Mouse (Mus musculus) thymus, adult 2 months (tissue): ENCODE measurements at regions not wholly inside any gene's neighbourhood (a gene's known extent, or its start where the extent isn't known, plus 50 kb on each side); places are given as distances from the start of the nearest gene placed in this dataset.

ENCODE experiments used
- DNase-seq: peaks from one replicate; pipeline ENCODE4 v3.0.0; 2021
- H3K27ac ChIP-seq: fragments of 200-500 bp; 2 replicates; pipeline ENCODE4 v1.5.1; 2012; ENCODE audit warnings: low read length, control low read depth; ENCODE audit not compliant: control insufficient read depth, insufficient read depth
- H3K27me3 ChIP-seq: fragments of 200-500 bp; 2 replicates; pipeline ENCODE4 v1.6.1; 2012; ENCODE audit warnings: mild to moderate bottlenecking, low read length, moderate library complexity, mixed read lengths; ENCODE audit not compliant: control insufficient read depth, insufficient read depth
- H3K36me3 ChIP-seq: fragments of 200-500 bp; 2 replicates; pipeline ENCODE4 v1.6.1; 2012; ENCODE audit warnings: mild to moderate bottlenecking, low read length, moderate library complexity; ENCODE audit not compliant: control insufficient read depth, insufficient read depth
- H3K4me1 ChIP-seq: fragments of 200-500 bp; replicated peaks from 2 replicates; pipeline ENCODE4 v1.6.1; 2012; ENCODE audit warnings: low read length; ENCODE audit not compliant: control insufficient read depth, insufficient read depth
- H3K4me3 ChIP-seq: fragments of 200-500 bp; 2 replicates; pipeline ENCODE4 v1.5.1; 2012; ENCODE audit warnings: mild to moderate bottlenecking, low read length, control low read depth, moderate library complexity; ENCODE audit not compliant: control insufficient read depth, insufficient read depth
- CTCF ChIP-seq: fragments of 200-500 bp; IDR thresholded peaks from 2 replicates; pipeline ENCODE4 v1.5.1; 2012; ENCODE audit warnings: mild to moderate bottlenecking, control low read depth, low read length, moderate library complexity, borderline replicate concordance; ENCODE audit not compliant: control insufficient read depth, poor library complexity, insufficient read depth; ENCODE audit errors: extremely low read depth
- POLR2A ChIP-seq: fragments of 200-500 bp; IDR thresholded peaks from 2 replicates; pipeline ENCODE4 v1.6.1; 2012; ENCODE audit warnings: mild to moderate bottlenecking, low read length, control low read depth, moderate library complexity; ENCODE audit not compliant: control insufficient read depth, poor library complexity, insufficient read depth; ENCODE audit errors: extremely low read depth
- WGBS: fragments of 180-500 bp; shearing (Covaris S2); methylation state at CpG from one replicate; pipeline ENCODE4 v1.1.7; 2018; 5-methylcytosine and 5-hydroxymethylcytosine counted together

GRCm38 (mm10) chr16:77295574-77296355 lies 282.3 kb downstream of the Usp25 start:
- no peak overlapping the region for H3K27ac ChIP-seq
- H3K36me3 ChIP-seq, result no peaks in the 10 kb centered on the region
- 95% methylated on average over 4 of the region's 4 CpGs for WGBS
- H3K4me3 ChIP-seq, result no peak overlapping the region
- no peaks in the 10 kb centered on the region for H3K4me1 ChIP-seq
- TF ChIP-seq CTCF, result no peak
- no peak for TF ChIP-seq POLR2A
- no peak for DNase-seq
- no peaks in the 10 kb centered on the region for H3K27me3 ChIP-seq

GRCm38 (mm10) chr16:77292317-77292771 lies 278.8 kb downstream of the Usp25 start:
- Histone ChIP-seq H3K36me3 (no peaks in the 10 kb centered on the region), H3K27ac (no peak overlapping the region), H3K4me3 (no peak overlapping the region), H3K27me3 (no peaks in the 10 kb centered on the region), H3K4me1 (no peaks in the 10 kb centered on the region)
- WGBS, result 99% methylated on average over 2 of the region's 2 CpGs
- DNase-seq, result no peak
- TF ChIP-seq POLR2A (no peak), CTCF (no peak)

- H3K27me3 ChIP-seq, result no peaks in the 10 kb centered on the region
These were observed 278.3 kb downstream of the Usp25 start for GRCm38 (mm10) chr16:77291723-77292316.

GRCm38 (mm10) chr16:77284205-77284604 lies 270.7 kb downstream of the Usp25 start:
- no peak overlapping the region for H3K27ac ChIP-seq
- H3K36me3 ChIP-seq, result no peaks in the 10 kb centered on the region
- no peaks in the 10 kb centered on the region for H3K4me1 ChIP-seq
- TF ChIP-seq POLR2A (no peak), CTCF (no peak)
- no peak overlapping the region for H3K4me3 ChIP-seq
- no peak for DNase-seq
- H3K27me3 ChIP-seq, result no peaks in the 10 kb centered on the region
- WGBS, result 47% methylated on average over 4 of the region's 4 CpGs

More at GRCm38 (mm10) chr16:77291723-77292316, 278.3 kb downstream of the Usp25 start:
- Histone ChIP-seq H3K27ac (no peak overlapping the region), H3K4me1 (no peaks in the 10 kb centered on the region), H3K4me3 (no peak overlapping the region), H3K36me3 (no peaks in the 10 kb centered on the region)
- TF ChIP-seq POLR2A, result no peak
- TF ChIP-seq CTCF, result no peak
- WGBS, result 97% methylated on average over 8 of the region's 8 CpGs
- DNase-seq, result no peak

GRCm38 (mm10) chr16:77279916-77280315 lies 266.4 kb downstream of the Usp25 start:
- no peaks in the 10 kb centered on the region for H3K36me3 ChIP-seq
- 85% methylated on average over 4 of the region's 4 CpGs for WGBS
- H3K27me3 ChIP-seq, result no peaks in the 10 kb centered on the region
- no peak for TF ChIP-seq POLR2A
- no peak for TF ChIP-seq CTCF
- no peak overlapping the region for H3K4me3 ChIP-seq
- no peaks in the 10 kb centered on the region for H3K4me1 ChIP-seq
- no peak overlapping the region for H3K27ac ChIP-seq
- no peak for DNase-seq

GRCm38 (mm10) chr16:77279495-77279894 lies 266.0 kb downstream of the Usp25 start:
- WGBS, result 90% methylated on average over 2 of the region's 2 CpGs
- H3K4me1 ChIP-seq, result no peaks in the 10 kb centered on the region
- H3K36me3 ChIP-seq, result no peaks in the 10 kb centered on the region
- no peak for TF ChIP-seq CTCF
- no peak for TF ChIP-seq POLR2A
- no peak overlapping the region for H3K4me3 ChIP-seq
- H3K27me3 ChIP-seq, result no peaks in the 10 kb centered on the region
- no peak overlapping the region for H3K27ac ChIP-seq
- no peak for DNase-seq
